Mouse (Mus musculus): Measurements from ENCODE around the gene Arhgap25.

Arhgap25 gene

GRCm38 (mm10) chr6:87436745-87437144 lies 96.3 kb downstream of the Arhgap25 start:
- peak; percentile 62 for DNase-seq

- DNase-seq: peak; percentile 29
Measured at GRCm38 (mm10) chr6:87435791-87436190, 97.3 kb downstream of the Arhgap25 start.

GRCm38 (mm10) chr6:87428487-87429044 lies 104.5 kb downstream of the Arhgap25 start, which contains the start of gene Bmp10:
Gene Bmp10 (plus strand): TSS chr6:87428994.
- no peak for DNase-seq

- peak; percentile 64 for DNase-seq
Measured at GRCm38 (mm10) chr6:87427616-87428015, 105.4 kb downstream of the Arhgap25 start.

- DNase-seq: peak; percentile 56
Measured at GRCm38 (mm10) chr6:87426954-87427353, 106.1 kb downstream of the Arhgap25 start.

- peak; percentile 85 for DNase-seq
Measured at GRCm38 (mm10) chr6:87424037-87424816, 108.8 kb downstream of the Arhgap25 start.

GRCm38 (mm10) chr6:87422304-87422703 lies 110.8 kb downstream of the Arhgap25 start:
- DNase-seq: peak; percentile 86

GRCm38 (mm10) chr6:87412011-87412410 lies 121.0 kb downstream of the Arhgap25 start:
- no peak for DNase-seq
